Mouse (Mus musculus) thymus, postnatal 10 days (tissue): ENCODE data around the gene Eif2ak1.
A peak's percentile ranks its signal among the peaks of the same experiment; 100 is the strongest.
"Not testable (repeated sequence)": the region's sequence is repeated elsewhere in the genome, so short reads cannot be mapped to it uniquely, and the experiment has no call there.

Experiments
- DNase-seq, 2 experiments: peaks; one replicate each; pipeline ENCODE4 v3.0.0; 2021; ENCODE audit warnings: low spot score in 2 of 2

Gene Eif2ak1

DNA sequence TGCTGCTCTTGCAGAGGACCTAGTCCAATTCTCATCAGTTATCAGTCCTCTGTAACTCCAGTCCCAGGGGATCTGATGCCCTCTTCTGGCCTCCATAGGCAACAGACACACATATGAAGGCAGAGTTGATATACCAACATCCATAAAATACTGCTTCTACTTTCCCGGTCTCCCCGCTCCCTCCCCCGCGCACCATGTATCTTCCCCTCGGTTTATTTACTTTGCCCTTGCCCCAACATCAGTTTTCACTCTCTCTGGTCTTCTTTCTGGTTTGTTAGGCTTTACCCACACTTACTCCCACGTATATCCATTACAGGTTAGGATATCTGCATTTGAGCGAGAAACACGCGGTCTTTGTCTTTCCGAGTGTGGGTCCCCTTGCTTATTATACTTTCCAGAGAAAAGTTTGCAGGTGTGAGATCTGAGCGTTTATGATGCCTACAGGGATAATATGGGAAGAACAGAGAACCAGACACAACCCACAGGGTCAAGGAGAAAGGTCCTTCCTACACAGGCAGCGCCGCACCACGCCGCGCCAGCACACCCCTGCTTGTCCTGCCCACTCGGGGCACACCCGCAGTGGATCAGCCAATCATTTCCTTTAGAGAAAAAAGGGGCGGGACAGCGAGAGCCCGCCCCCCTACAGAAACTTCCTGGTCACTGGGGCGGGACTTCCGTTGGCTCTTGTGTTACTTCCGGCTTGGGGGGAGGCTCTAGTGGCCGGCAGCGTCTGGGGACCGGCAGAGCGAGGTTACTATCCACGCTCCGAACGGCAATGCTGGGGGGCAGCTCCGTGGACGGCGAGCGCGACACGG is at the start of gene Eif2ak1:
TSS of gene Eif2ak1 (plus strand) at position 673 of the 815 bp plus-strand sequence.
- DNase-seq, result peak; percentile 84 to 91

DNA sequence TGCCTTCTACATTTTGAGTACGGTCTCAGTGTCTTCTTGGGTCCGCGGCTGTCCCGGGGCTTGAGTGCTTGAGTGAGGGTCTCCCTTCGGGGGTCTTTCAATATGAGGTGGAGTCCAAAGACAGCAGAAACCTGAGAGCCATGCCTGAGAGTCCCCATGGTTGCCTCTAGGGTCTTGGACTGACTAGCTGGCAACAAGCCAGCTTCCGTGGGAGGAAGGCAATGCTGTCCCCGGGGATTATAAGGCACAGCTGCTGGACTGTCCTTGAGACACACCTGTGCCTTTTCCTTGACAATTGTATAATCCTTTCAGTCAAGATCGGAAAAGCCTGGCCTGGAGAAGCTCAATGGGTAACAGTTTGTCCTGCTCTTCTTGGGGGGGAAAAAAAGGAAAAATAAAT is 35.6 kb upstream of the Eif2ak1 start:
- no peak for DNase-seq

DNA sequence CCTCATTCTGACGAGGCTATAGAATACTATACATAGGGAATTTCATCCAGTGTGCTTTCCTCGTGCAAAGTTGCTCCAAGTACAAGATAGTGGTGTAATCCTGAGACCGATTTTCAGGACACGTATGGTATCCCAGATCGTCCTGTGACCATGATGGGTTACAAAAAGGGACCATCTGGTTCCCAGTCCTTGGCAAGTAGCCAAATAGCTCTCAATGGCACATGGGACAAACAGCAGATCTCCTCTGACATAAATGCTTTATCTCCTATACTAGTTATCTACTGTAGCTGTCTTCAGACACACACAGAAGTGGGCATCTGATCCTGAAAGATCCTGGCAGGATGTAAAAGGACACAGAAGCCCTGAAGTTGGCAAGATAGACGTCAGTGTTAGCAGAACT is 32.2 kb upstream of the Eif2ak1 start:
- DNase-seq, result no peak

DNA sequence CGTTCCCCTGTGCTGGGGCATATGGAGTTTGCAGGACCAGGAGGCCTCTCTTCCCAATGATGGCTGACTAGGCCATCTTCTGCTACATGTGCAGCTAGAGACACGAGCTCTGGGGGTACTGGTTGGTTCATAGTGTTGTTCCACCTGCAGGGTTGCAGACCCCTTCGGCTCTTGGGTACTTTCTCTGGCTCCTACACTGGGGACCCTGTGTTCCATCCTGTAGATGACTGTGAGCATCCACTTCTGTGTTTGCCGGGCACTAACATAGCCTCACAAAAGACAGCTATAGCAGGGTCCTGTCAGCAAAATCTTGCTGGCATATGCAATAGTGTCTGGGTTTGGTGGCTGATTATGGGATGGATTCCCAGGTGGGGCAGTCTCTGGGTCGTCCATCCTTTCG is 16.4 kb upstream of the Eif2ak1 start:
- DNase-seq, result not testable (repeated sequence)

DNA sequence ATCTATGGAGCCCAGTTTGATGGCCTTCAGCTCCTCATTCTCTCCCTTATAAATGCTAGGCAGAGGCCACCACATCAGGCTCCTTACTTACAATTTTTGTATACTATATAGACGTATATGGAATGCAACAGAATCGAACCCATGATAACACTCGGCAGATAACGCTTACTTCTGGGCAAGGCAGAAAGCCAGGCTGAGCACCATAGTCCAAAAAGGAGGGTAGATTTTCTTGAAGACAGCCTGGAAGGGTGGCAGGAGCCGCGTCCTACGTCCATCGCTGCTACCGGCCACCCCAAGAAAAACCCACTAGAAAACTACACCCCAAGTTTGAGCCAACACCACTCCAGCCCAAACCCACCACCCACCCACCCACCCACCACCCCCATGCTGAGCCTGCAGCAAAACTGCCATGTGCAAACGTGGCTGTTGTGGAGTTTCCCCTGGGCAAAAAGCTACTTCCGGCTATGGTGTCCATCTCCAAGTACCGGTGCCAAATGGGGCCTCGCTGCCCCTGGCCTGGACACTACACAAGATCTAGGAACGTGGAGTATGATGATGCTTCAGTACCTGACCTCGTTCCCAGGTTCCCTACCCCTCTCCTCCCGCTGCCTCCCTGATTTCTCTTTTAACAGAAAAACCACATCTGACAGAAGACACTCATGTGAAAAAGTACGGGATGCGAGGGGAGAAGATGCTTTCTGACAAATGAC is 13.4 kb upstream of the Eif2ak1 start:
- no peak for DNase-seq

DNA sequence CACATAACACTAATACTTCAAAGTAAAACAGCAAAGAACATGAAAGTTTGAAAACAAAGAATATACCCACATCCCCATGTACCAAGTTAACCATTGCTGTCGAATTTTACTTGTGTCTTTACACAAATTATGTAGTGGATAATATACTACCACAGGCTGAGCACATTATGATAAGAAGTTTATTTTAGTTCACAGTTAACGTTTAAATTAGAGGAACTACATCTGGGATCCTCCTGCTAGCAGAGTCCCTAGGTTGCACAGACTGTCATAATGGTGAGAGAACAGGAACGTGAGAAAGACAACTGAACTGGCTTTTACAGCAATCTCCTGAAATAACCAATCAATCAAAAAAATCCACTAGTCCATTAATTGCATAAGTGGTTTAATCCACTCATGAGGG is 10.3 kb upstream of the Eif2ak1 start:
- no peak for DNase-seq

DNA sequence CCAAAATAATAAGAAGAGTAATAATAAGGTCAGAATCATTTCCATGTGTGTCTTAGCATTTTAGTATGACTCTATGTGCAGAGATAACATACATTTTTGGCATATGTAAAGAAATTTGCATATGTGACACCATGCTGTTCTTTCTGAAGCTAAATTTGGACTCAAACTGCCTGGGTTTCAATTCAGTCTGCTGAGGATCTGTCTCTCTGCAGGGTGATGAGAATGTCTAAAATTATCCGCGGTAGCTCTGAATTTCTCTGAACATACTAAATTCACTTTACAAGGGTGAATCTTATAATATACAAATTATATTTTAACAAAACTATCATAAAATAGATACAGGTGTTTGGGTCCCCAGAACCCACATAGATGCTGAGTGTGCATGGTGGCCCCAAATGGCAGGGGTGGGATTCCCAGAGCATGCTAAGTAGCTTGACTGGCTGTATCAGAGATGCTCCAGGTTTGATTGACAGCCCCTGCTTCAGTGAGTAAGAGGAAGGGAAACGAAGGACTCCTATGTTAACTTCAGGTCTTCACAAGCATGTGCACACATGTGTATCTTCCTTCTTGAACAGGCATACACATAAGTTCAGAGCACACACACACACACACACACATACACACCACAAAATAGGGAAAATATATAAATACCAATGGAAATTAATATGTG is 8.0 kb upstream of the Eif2ak1 start:
- no peak for DNase-seq

DNA sequence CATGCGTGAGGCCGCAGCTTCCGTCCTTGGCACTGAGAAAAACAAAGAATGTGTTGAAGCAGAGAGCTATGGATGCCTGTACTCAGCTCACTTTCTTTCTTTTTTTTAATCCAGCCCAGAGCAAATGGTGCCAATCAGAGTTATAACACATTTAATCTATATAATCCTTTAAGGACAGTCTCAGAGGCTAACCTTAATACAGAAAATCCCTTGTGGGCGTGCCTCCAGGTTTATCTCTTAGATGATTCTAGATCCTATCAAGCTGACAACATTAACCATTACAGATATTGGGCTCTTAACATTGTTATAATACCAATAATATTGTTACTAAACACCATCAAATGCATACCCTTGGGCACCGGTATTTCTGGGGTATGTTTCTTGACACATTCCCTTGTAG is 5.9 kb upstream of the Eif2ak1 start:
- DNase-seq, result no peak

DNA sequence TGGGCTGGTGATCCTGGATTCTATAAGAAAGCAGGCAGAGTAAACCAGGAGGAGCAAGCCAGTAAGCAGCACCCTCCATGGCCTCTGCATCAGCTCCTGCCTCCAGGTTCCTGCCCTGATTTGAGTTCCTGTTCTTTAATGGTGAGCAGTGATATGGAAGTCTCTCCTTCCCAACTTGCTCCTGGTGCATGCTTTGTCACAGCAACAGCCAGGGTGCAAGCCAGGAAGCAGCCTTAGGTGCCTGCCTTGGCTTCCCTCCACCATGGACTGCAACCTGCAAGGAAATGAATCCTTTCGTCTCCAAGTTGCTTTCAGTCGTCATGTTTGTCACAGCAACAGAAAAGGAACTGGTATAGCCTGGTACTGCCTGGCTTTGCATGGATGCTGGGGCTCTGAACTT is 3.0 kb upstream of the Eif2ak1 start:
- DNase-seq, result no peak

DNA sequence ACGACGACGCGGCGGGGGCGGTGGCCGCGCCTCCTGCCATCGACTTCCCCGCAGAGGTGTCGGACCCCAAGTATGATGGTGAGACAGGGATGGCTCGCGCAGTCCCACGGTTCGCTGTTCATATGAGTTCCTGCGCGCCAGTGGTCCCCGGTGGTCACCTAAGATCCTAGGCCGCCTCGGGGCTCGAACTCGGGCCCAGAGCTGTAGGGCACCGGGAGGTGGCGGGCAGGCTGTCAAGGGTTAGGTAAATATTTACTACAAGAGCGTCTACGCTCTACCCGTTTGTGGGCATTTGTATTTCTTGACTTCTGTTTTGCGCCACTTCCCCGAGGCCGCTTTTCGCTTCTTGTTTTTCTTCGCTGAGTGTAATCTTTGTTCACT is 333 bp downstream of the Eif2ak1 start:
- no peak for DNase-seq

DNA sequence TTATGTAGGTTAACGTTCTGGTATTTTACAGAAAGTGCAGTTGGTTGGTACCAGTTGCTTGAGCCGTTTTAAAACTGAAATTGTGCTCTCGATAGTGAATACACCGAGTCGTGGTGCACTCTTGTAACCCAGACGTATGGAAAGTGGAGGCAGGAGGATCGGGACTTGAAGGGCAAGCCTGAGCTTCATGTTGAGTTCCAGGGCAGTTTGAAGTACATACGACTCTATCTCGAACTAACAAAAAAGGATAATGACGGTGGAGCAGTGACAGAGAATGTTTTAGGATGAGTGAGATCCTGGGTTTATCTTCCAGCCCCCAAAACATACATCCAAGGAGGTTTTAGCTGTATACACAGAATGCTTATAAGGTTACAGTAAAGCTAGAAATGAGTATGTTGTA is 873 bp downstream of the Eif2ak1 start:
- no peak for DNase-seq

DNA sequence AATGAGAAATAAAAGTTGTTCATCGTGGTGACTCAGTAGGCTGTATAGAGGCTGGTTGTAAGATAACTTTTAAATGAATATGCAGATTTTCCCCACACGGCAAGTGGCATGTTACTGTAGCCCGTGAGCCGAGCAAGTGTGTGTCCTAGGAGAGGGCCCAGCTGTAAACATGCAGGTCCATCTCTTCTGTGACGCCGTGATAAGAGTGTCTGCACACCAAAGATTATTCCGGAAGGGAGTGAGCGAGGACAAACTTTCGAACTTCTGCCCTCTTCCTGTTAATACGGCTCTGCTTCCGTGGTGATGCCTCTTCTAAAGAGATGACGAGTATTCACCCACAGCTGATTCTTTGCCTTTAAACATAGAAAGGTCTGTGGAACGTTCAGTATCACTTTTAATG is 1.4 kb downstream of the Eif2ak1 start:
- DNase-seq, result no peak

DNA sequence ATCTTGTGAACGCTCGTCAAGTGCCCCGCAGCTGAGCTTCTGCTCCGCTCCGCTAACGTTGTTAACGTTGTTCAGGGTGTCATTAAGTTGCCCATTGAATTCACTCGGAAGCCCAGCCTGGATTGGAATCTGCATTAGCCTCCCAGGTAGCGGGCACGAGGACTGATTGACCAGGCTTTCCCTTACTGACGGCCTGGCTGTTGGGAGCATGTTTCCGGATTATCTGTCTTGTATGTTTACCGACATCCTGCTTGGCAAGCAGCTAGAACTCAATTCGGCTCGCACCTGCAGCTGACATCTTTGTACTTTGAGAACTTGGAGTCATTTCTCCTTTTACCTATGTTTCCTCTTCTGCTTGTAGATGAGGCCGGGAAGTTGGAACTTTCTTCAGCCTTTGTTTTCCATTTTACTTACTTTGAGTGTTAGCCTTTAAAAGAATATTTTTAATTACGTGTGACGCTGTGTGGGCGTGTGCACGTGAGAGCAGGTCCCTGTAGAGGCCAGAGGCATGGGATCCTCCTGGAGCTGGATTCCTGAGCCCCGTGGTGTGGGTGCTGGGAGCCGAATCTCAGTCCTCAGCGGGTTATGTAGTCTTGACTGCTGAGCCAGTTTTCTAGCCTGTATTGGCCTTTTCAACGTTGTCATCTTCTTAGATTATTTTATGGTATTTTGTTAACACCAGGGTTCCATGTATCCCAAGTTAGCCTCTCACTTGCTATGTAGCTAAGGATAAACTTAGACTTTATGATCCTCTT is 2.5 kb downstream of the Eif2ak1 start:
- DNase-seq, result no peak

DNA sequence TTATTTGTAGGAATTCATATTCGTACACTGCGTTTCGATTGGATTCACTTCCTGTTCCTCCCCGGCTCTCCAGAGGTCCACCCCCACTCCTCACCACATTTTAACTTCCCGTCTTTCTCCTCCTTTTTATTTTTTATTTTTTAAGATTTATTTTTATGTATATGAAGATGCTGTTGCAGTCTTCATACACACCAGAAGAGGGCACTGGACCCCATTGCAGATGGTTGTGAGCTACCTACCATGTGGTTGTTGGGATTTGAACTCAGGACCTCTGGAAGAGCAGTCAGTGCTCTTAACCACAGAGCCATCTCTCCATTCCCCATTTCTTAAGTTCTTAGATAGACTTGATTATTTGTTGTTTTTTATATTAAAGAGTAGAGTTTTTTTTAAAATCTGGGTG is 3.2 kb downstream of the Eif2ak1 start:
- no peak for DNase-seq

DNA sequence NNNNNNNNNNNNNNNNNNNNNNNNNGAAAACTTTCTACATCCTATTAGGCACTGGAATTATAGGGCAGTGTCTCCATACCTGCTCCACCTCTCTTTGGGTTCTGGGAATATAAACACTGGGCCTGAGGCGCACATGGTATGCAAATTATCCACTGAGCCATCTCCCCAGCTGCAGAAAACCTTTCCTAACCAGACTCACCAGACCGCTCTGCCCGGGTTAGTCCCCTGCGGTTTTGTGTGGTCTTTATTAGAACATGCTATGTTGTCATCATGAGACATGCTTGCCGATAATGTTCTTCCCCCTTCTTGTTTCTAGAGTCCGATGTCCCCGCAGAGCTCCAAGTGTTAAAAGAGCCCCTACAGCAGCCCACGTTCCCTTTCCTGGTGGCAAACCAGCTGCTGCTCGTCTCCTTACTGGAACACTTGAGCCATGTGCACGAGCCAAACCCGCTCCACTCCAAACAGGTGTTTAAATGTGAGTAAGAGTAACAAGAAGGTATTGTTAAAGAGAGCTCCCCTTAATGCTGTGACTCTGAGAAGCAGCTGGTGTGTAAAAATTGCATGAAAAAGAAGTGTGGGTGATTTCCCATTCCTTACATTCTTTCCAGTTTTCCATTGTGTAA is 54.1 kb downstream of the Eif2ak1 start:
- DNase-seq, result no peak

DNA sequence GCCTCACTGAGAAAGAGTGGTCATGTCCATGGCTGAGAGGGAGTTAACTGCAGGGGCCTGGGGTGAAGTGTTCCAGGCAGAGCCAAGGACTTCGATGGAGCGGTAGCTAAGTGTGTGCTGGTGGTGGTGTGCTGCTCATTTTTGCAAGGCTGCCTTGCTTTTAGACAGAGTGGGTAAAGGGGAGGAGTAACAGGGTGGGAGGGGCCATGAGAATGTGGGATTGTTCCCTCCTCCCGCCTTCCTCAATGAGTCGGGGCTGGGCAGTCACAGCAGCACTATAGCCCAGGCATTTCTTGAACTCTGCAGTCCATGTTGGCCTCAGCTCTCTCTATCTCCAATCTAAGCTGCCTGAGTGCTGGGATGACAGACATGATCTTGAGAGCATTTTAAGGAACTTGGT is 57.0 kb downstream of the Eif2ak1 start:
- no peak for DNase-seq

DNA sequence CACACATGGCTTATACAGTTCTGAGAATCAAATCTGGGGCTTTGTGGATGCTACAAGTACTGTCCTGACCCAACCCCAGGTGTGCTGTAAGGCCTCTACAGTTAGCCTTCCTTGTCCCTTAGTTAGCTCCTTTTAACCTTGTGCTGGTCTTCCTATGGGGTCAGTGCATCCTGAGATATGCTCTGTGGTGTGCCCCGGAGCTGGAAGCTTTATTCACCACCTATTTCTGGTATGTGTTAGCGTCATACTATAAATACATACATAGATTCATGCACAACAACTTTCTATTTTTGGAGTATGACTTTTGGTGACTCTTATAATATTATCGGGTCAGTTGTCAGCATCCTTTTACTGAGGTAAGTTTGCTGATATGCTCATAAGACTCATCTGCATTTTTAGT is 67.7 kb downstream of the Eif2ak1 start:
- DNase-seq, result no peak

DNA sequence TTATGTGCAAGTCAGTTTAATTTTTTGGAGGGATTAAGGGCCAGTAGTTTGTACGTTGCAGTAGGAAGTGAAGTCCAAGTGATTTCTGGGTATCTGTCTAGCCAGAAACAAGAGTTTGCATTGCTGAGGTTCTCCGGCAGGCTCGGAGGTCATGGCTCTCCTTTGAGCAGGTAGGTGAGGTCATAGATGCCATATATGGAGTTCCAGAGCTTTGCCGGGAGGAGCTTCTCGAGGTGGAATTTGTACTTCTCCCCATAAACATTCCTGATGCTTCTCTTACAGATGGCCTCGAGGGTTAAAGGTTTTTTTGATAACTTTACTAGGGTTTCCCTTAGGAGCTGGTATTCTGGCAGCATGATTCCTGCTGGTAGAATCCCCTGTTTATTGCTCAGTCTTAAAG is 73.2 kb downstream of the Eif2ak1 start:
- DNase-seq, result no peak

DNA sequence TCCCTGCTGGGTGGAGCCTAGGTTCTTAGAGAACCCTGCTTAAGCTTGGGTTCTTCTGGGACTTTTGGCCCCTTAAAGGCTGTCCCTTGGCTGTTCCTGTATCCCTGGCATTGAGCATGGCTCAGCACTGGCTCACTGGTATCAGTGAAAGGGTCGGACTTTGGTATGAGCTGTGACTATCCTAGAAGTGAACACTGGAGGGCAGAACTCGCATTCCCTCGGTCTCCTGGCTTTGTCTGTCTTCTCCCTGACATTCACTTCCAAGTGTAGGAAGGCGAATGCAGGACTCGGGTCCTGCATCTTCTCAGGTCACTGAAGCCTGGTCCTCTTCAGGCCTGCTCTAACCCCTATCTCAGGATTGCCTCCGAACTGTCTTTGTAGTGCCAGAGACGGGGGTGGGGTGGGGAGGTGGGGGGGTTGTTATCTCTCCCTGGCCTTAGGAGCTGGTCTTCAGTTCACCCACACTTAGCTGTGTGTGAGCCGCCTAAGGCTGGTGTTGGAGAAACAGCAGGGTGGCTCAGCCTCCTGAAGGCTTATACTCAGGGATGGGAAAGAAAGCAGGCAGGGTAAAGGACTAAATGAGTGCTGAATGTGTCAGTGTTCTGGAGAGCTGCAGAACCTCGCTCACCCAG is 74.8 kb downstream of the Eif2ak1 start:
- no peak for DNase-seq

DNA sequence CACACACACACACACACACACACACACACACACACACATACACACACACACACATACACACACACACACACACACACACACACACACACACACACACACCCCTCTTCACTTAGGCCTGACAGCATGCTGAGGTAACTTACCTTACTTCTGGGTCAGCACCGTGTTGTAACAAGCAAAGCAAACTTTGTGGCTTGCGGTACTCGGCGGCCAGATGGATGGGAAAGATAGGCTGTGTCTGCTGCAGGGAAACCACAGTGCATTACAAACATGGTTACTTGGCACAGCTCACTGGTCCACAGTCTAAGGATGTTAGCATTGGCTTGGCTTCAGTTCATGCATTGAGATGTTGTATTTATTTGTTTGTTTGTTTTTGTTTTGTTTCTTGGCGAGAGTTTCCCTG is 75.8 kb downstream of the Eif2ak1 start:
- DNase-seq, result no peak

DNA sequence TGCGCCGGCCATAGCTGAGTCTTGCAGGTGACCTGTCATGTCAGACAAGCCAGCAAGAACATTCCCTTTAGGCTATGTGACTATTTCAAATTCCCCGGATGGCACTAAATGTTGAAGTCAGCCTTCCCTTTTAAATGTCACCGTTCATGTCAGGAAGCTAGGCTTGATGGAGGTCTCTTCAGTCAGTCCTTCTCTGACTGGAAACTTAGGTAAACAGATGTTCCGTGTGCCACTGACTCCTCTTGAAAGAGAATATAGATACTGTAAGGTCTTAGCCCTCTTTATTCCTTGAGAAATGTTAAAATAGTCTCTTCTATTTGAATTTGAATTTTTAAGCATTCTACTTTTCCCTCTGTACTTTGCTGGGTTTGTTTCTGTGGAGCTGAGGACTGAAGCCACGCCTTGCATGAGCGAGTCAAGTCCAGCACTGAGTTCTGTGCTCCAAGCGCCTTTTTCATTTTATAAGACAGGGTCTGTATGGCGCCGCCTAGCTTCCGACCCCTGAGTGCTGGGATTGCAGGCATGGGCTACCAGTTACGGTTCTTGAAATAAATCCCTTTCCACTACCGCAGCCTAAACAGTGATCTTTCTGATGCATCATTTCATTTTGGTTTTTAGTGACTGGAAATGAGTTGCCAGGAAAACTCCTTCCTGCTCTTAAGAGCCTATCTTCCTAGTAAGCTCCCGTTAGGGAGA is 80.2 kb downstream of the Eif2ak1 start, which contains the start of gene Ankrd61:
TSS of gene Ankrd61 (minus strand) at position 51 of the 696 bp plus-strand sequence.
- no peak for DNase-seq
